Mouse (Mus musculus): ENCODE results near the gene Cntrl. TPM values are rescaled to one million over a fixed set of nuclear protein-coding genes. Genes with fewer than 3 reads are reported as not detected.

The Cntrl gene
- polyA plus RNA-seq, 1 experiment from 2014 or later, result 11.4 TPM

- H3K4me3 ChIP-seq (ENCODE audit: low read depth, low read length), result no peak overlapping the region
- no peak overlapping the region for H3K9ac ChIP-seq (replicated peaks; ENCODE audit: low read depth, low read length)
- H3K9me3 ChIP-seq (ENCODE audit: control insufficient read depth, low read length), result no peaks in the 10 kb centered on the region
- no peaks in the 10 kb centered on the region for H3K36me3 ChIP-seq (ENCODE audit: control insufficient read depth, insufficient read depth, low read length)
- H3K27me3 ChIP-seq (ENCODE audit: control insufficient read depth, insufficient read depth, low read length), result no peaks in the 10 kb centered on the region
- no peak overlapping the region for H3K4me2 ChIP-seq (ENCODE audit: low read depth, low read length)
- H3K27ac ChIP-seq (ENCODE audit: low read depth, low read length), result no peak overlapping the region
- H3K4me1 ChIP-seq (ENCODE audit: control insufficient read depth, insufficient read depth, low read length), result no peaks in the 10 kb centered on the region
- WGBS, result 79% methylated on average over 2 of the region's 2 CpGs
- no peak for ATAC-seq (ENCODE audit: low read depth)
Measured at GRCm38 (mm10) chr2:35072547-35072946, 36.7 kb upstream of the Cntrl start.

- Histone ChIP-seq H3K4me1 (ENCODE audit: control insufficient read depth, insufficient read depth, low read length) (no peaks in the 10 kb centered on the region), H3K4me2 (ENCODE audit: low read depth, low read length) (no peak overlapping the region), H3K9ac (replicated peaks; ENCODE audit: low read depth, low read length) (no peak overlapping the region), H3K9me3 (ENCODE audit: control insufficient read depth, low read length) (no peaks in the 10 kb centered on the region), H3K27me3 (ENCODE audit: control insufficient read depth, insufficient read depth, low read length) (no peaks in the 10 kb centered on the region), H3K27ac (ENCODE audit: low read depth, low read length) (no peak overlapping the region), H3K4me3 (ENCODE audit: low read depth, low read length) (no peak overlapping the region), H3K36me3 (ENCODE audit: control insufficient read depth, insufficient read depth, low read length) (no peaks in the 10 kb centered on the region)
- ATAC-seq (ENCODE audit: low read depth), result no peak
- whole genome bisulfite sequencing, result 89% methylated on average over 3 of the region's 3 CpGs
Measured at GRCm38 (mm10) chr2:35074328-35074727, 35.0 kb upstream of the Cntrl start.

GRCm38 (mm10) chr2:35079166-35079565 lies 30.1 kb upstream of the Cntrl start:
- Histone ChIP-seq H3K27ac (ENCODE audit: low read depth, low read length) (no peak overlapping the region), H3K4me3 (ENCODE audit: low read depth, low read length) (no peak overlapping the region), H3K9ac (replicated peaks; ENCODE audit: low read depth, low read length) (no peak overlapping the region), H3K9me3 (ENCODE audit: control insufficient read depth, low read length) (no peaks in the 10 kb centered on the region), H3K4me2 (ENCODE audit: low read depth, low read length) (no peak overlapping the region), H3K27me3 (ENCODE audit: control insufficient read depth, insufficient read depth, low read length) (no peaks in the 10 kb centered on the region), H3K36me3 (ENCODE audit: control insufficient read depth, insufficient read depth, low read length) (no peaks in the 10 kb centered on the region), H3K4me1 (ENCODE audit: control insufficient read depth, insufficient read depth, low read length) (no peaks in the 10 kb centered on the region)
- no peak for ATAC-seq (ENCODE audit: low read depth)
- WGBS, result 71% methylated on average over 6 of the region's 6 CpGs

DNA sequence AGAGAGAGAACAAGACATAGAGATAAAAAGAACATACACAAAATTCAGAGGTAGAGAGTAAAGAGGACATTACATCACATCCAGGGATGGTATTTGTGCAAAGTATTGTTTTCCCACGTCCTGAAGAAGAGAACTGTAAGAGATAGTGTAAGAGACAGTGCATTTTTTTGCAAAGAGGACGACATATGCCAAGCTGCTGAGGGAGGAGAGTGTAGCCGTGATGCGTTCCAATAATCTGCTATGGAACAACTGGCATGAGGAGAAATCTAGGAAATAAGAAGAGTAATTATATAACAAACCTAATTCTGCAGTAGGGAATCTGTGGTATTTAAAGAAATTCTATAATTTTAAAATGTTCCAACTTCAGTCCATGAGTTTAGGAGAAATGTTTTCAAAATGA lies 21.9 kb upstream of the Cntrl start:
- ATAC-seq (ENCODE audit: low read depth), result no peak
- H3K9me3 ChIP-seq (ENCODE audit: control insufficient read depth, low read length), result no peaks in the 10 kb centered on the region

GRCm38 (mm10) chr2:35100529-35100928 lies 8.8 kb upstream of the Cntrl start:
- no peak overlapping the region for H3K4me2 ChIP-seq (ENCODE audit: low read depth, low read length)
- no peak overlapping the region for H3K9ac ChIP-seq (replicated peaks; ENCODE audit: low read depth, low read length)
- H3K4me1 ChIP-seq (ENCODE audit: control insufficient read depth, insufficient read depth, low read length), result no peaks in the 10 kb centered on the region
- H3K4me3 ChIP-seq (ENCODE audit: low read depth, low read length), result no peak overlapping the region
- no peaks in the 10 kb centered on the region for H3K9me3 ChIP-seq (ENCODE audit: control insufficient read depth, low read length)
- no peaks in the 10 kb centered on the region for H3K27me3 ChIP-seq (ENCODE audit: control insufficient read depth, insufficient read depth, low read length)
- 86% methylated on average over 6 of the region's 6 CpGs for WGBS
- no peak for ATAC-seq (ENCODE audit: low read depth)
- H3K27ac ChIP-seq (ENCODE audit: low read depth, low read length), result no peak overlapping the region
- H3K36me3 ChIP-seq (ENCODE audit: control insufficient read depth, insufficient read depth, low read length), result no peaks in the 10 kb centered on the region

More for the DNA sequence above, 21.9 kb upstream of the Cntrl start:
- no peaks in the 10 kb centered on the region for H3K4me1 ChIP-seq (ENCODE audit: control insufficient read depth, insufficient read depth, low read length)
- no peaks in the 10 kb centered on the region for H3K36me3 ChIP-seq (ENCODE audit: control insufficient read depth, insufficient read depth, low read length)
- H3K9ac ChIP-seq (replicated peaks; ENCODE audit: low read depth, low read length), result no peak overlapping the region
- 78% methylated on average over 4 of the region's 4 CpGs for WGBS
- H3K4me2 ChIP-seq (ENCODE audit: low read depth, low read length), result no peak overlapping the region
- H3K27me3 ChIP-seq (ENCODE audit: control insufficient read depth, insufficient read depth, low read length), result no peaks in the 10 kb centered on the region
- no peak overlapping the region for H3K27ac ChIP-seq (ENCODE audit: low read depth, low read length)
- no peak overlapping the region for H3K4me3 ChIP-seq (ENCODE audit: low read depth, low read length)

- ATAC-seq (ENCODE audit: low read depth), result no peak
- Histone ChIP-seq H3K4me3 (ENCODE audit: low read depth, low read length) (no peak within 1 kb of the TSS), H3K27ac (ENCODE audit: low read depth, low read length) (no peak within 1 kb of the TSS), H3K36me3 (ENCODE audit: control insufficient read depth, insufficient read depth, low read length) (no peaks in the 10 kb centered on the region), H3K9ac (replicated peaks; ENCODE audit: low read depth, low read length) (no peak within 1 kb of the TSS), H3K4me2 (ENCODE audit: low read depth, low read length) (no peak within 1 kb of the TSS), H3K4me1 (ENCODE audit: control insufficient read depth, insufficient read depth, low read length) (no peaks in the 10 kb centered on the region), H3K27me3 (ENCODE audit: control insufficient read depth, insufficient read depth, low read length) (no peaks in the 10 kb centered on the region), H3K9me3 (ENCODE audit: control insufficient read depth, low read length) (no peaks in the 10 kb centered on the region)
- 94% methylated on average over 3 of the region's 3 CpGs for WGBS
Measured at GRCm38 (mm10) chr2:35101443-35101842, 7.8 kb upstream of the Cntrl start, which contains the start of gene AI182371. Gene AI182371 (minus strand): TSS chr2:35101543.

DNA sequence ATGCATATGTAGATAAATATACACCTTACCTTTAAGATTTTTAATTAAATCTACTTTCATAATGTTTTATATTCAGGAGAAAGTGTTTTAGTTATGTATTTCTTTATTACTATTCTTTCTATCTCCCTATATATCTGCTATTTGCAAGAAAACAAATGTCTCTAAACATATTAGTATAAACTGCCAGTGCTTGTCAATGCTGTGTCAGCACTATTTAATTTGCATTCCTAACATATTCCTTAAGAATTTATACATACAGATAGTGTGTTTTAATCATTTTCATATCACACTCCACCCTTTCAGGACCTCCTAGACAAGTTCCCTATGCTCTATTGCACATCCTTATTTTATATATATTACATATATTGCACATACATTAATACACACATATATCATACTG lies 6.5 kb upstream of the Cntrl start:
- no peak overlapping the region for H3K9ac ChIP-seq (replicated peaks; ENCODE audit: low read depth, low read length)
- H3K36me3 ChIP-seq (ENCODE audit: control insufficient read depth, insufficient read depth, low read length), result no peaks in the 10 kb centered on the region
- no peaks in the 10 kb centered on the region for H3K4me1 ChIP-seq (ENCODE audit: control insufficient read depth, insufficient read depth, low read length)
- no peaks in the 10 kb centered on the region for H3K27me3 ChIP-seq (ENCODE audit: control insufficient read depth, insufficient read depth, low read length)
- H3K4me3 ChIP-seq (ENCODE audit: low read depth, low read length), result no peak overlapping the region
- no peak overlapping the region for H3K4me2 ChIP-seq (ENCODE audit: low read depth, low read length)
- no peaks in the 10 kb centered on the region for H3K9me3 ChIP-seq (ENCODE audit: control insufficient read depth, low read length)
- ATAC-seq (ENCODE audit: low read depth), result no peak
- no peak overlapping the region for H3K27ac ChIP-seq (ENCODE audit: low read depth, low read length)

DNA sequence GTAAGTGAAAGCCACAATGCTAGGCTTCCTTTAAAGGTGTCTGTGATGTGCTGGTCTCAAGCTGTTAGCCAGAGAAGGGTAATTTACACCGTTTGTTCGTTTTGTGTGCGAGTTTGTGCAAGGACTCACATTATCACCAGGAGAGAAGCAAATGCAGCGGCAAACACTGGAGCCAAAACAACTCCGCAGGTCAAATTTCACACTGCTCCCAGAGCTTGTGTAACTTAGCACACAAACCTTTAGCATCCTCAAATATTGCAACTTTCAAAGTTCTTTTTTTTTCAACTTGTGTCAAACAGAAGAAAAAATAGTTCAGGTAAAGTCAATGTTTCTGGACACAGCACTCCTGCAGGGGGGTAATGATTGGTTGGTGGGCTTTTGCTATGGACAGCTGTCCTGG lies 5.7 kb upstream of the Cntrl start:
- Histone ChIP-seq H3K4me1 (ENCODE audit: control insufficient read depth, insufficient read depth, low read length) (no peaks in the 10 kb centered on the region), H3K27ac (ENCODE audit: low read depth, low read length) (no peak overlapping the region), H3K9me3 (ENCODE audit: control insufficient read depth, low read length) (no peaks in the 10 kb centered on the region), H3K36me3 (ENCODE audit: control insufficient read depth, insufficient read depth, low read length) (no peaks in the 10 kb centered on the region), H3K4me2 (ENCODE audit: low read depth, low read length) (no peak overlapping the region), H3K4me3 (ENCODE audit: low read depth, low read length) (no peak overlapping the region), H3K27me3 (ENCODE audit: control insufficient read depth, insufficient read depth, low read length) (no peaks in the 10 kb centered on the region), H3K9ac (replicated peaks; ENCODE audit: low read depth, low read length) (no peak overlapping the region)
- no peak for ATAC-seq (ENCODE audit: low read depth)
- WGBS, result 60% methylated on average over 5 of the region's 5 CpGs

- 66% methylated on average over 3 of the region's 3 CpGs for WGBS
- Histone ChIP-seq H3K9me3 (ENCODE audit: control insufficient read depth, low read length) (no peaks in the 10 kb centered on the region), H3K4me3 (ENCODE audit: low read depth, low read length) (no peak overlapping the region), H3K9ac (replicated peaks; ENCODE audit: low read depth, low read length) (no peak overlapping the region), H3K27ac (ENCODE audit: low read depth, low read length) (no peak overlapping the region), H3K4me1 (ENCODE audit: control insufficient read depth, insufficient read depth, low read length) (no peaks in the 10 kb centered on the region), H3K27me3 (ENCODE audit: control insufficient read depth, insufficient read depth, low read length) (no peaks in the 10 kb centered on the region), H3K36me3 (ENCODE audit: control insufficient read depth, insufficient read depth, low read length) (no peaks in the 10 kb centered on the region), H3K4me2 (ENCODE audit: low read depth, low read length) (no peak overlapping the region)
- ATAC-seq (ENCODE audit: low read depth), result no peak
Measured at GRCm38 (mm10) chr2:35104843-35105242, 4.4 kb upstream of the Cntrl start.

Data from neural tube, embryonic 14.5 days (tissue).